Mouse (Mus musculus) layer of hippocampus, postnatal 36 days (tissue): ENCODE measurements around the gene Aup1. TPM values are rescaled to one million over a fixed set of nuclear protein-coding genes. Genes with fewer than 3 reads are reported as not detected.
A peak's percentile ranks its signal among the peaks of the same experiment; 100 is the strongest.

ENCODE experiments used
- DNase-seq, 2 experiments: peaks; one replicate each; pipeline ENCODE4 v3.0.0; 2022
- total RNA-seq, 2 experiments: library from RNA; stranded (reverse); gene quantifications; 2 replicates each; pipeline ENCODE4 v1.2.3; 2021

The Aup1 gene
- total RNA-seq = 100 to 1,000 TPM; 121 to 142 TPM

GRCm38 (mm10) chr6:83054074-83054851 is at the start of gene Aup1:
TSS of gene Aup1 (plus strand) at chr6:83054521.
- peak; percentile 97 for DNase-seq

GRCm38 (mm10) chr6:83004872-83005271 is 49.4 kb upstream of the Aup1 start:
- no peak for DNase-seq

GRCm38 (mm10) chr6:83005444-83006011 is 48.8 kb upstream of the Aup1 start:
- DNase-seq = no peak

- no peak for DNase-seq
Measured at GRCm38 (mm10) chr6:83006114-83006513, 48.2 kb upstream of the Aup1 start.

GRCm38 (mm10) chr6:83008659-83009058 is 45.7 kb upstream of the Aup1 start:
- DNase-seq = no peak

GRCm38 (mm10) chr6:83010010-83010409 is 44.3 kb upstream of the Aup1 start:
- no peak for DNase-seq

- no peak for DNase-seq
Measured at GRCm38 (mm10) chr6:83011255-83011654, 43.1 kb upstream of the Aup1 start.

- no peak for DNase-seq
Measured at GRCm38 (mm10) chr6:83011756-83012155, 42.6 kb upstream of the Aup1 start.

- DNase-seq = no peak
Measured at GRCm38 (mm10) chr6:83013444-83013843, 40.9 kb upstream of the Aup1 start.

- no peak for DNase-seq
Measured at GRCm38 (mm10) chr6:83014482-83015466, 39.5 kb upstream of the Aup1 start.

GRCm38 (mm10) chr6:83015749-83016148 is 38.6 kb upstream of the Aup1 start:
- DNase-seq = no peak

- no peak for DNase-seq
Measured at GRCm38 (mm10) chr6:83017190-83017589, 37.1 kb upstream of the Aup1 start.

GRCm38 (mm10) chr6:83019044-83019443 is 35.3 kb upstream of the Aup1 start:
- DNase-seq = no peak

- DNase-seq = no peak
Measured at GRCm38 (mm10) chr6:83020121-83020520, 34.2 kb upstream of the Aup1 start.

GRCm38 (mm10) chr6:83020836-83021593 is 33.3 kb upstream of the Aup1 start:
- no peak for DNase-seq

GRCm38 (mm10) chr6:83023008-83023407 is 31.3 kb upstream of the Aup1 start:
- DNase-seq = no peak

- DNase-seq = no peak
Measured at GRCm38 (mm10) chr6:83023786-83024185, 30.5 kb upstream of the Aup1 start.

- DNase-seq = no peak
Measured at GRCm38 (mm10) chr6:83024421-83024820, 29.9 kb upstream of the Aup1 start.

- DNase-seq = no peak
Measured at GRCm38 (mm10) chr6:83025221-83025620, 29.1 kb upstream of the Aup1 start.

- no peak for DNase-seq
Measured at GRCm38 (mm10) chr6:83027293-83027692, 27.0 kb upstream of the Aup1 start.

GRCm38 (mm10) chr6:83027706-83028105 is 26.6 kb upstream of the Aup1 start:
- no peak for DNase-seq

- no peak for DNase-seq
Measured at GRCm38 (mm10) chr6:83029777-83030176, 24.5 kb upstream of the Aup1 start.
